Mouse (Mus musculus) bone marrow macrophage, adult 2 months (primary cell): ENCODE data around the gene Gpalpp1. TPM values are rescaled to one million over a fixed set of nuclear protein-coding genes. Genes with fewer than 3 reads are reported as not detected.

Experiments
- H3K27ac ChIP-seq: 2 replicates; pipeline ENCODE4 v1.5.1; 2012; ENCODE audit warnings: low read depth, low read length; ENCODE audit not compliant: insufficient read depth
- H3K4me1 ChIP-seq: 2 replicates; pipeline ENCODE4 v1.6.1; 2012; ENCODE audit warnings: low read length; ENCODE audit not compliant: control insufficient read depth, insufficient read depth
- H3K4me3 ChIP-seq: 2 replicates; pipeline ENCODE4 v1.5.1; 2012; ENCODE audit warnings: mild to moderate bottlenecking, low read length, moderate library complexity; ENCODE audit not compliant: insufficient read depth
- CTCF ChIP-seq: IDR thresholded peaks from 2 replicates; pipeline ENCODE4 v1.5.1; 2012; ENCODE audit warnings: low read depth, mild to moderate bottlenecking, low read length, moderate library complexity
- POLR2A ChIP-seq: IDR thresholded peaks from 2 replicates; pipeline ENCODE4 v1.6.1; 2012; ENCODE audit warnings: mild to moderate bottlenecking, low read depth, low read length, borderline replicate concordance
- polyA plus RNA-seq: library from polyadenylated mRNA; stranded (reverse); fragments of >200 nt; gene quantifications from 2 replicates; pipeline ENCODE4 v1.2.4, GENCODE M21; 2012; ENCODE audit not compliant: missing spikeins, insufficient read depth, insufficient read length

Gene Gpalpp1
- polyA plus RNA-seq, 1 experiment: 22.2 TPM

DNA sequence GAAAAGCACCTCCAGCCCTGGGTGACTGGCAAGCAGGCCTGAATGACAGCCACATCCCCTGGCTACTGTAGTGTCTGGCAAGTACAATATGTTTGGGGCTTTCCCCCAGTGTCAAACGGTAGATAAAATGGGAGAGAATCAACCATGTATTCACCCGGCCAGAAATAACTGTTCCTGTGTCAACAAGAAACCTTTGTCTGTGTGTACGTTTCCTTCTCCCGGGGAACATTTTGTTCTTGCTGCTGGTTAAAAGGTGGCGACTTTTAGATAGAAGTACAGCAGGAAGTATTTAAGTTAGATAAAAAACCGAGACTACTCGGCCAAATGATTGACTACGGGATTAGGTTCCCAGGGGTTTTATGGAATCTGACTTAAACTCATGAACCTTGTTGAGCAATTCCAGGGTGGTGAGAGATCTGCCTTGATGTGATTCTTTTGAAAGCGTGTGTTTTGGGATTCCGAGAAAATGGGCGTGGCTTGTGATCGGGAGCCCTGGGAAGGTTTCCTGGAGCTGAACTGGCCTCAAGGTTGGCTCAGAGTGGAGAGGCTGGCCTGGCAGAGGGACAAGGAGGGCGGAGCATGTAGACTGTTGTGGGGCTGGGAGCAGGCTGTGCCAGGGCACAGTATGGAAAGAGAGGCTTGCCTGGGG is 39.1 kb upstream of the Gpalpp1 start:
- TF ChIP-seq CTCF: no peak
- TF ChIP-seq POLR2A: no peak
- Histone ChIP-seq H3K4me3 (no peak overlapping the region), H3K4me1 (0 out of 2 replicates have a peak, but pooled peaks cover 5% of the 10 kb centered on the region), H3K27ac (no peak overlapping the region)

GRCm38 (mm10) chr14:76148294-76148693 is 37.7 kb upstream of the Gpalpp1 start:
- no peak overlapping the region for H3K4me3 ChIP-seq
- TF ChIP-seq POLR2A (no peak), CTCF (no peak)
- 0 out of 2 replicates have a peak, but pooled peaks cover 4% of the 10 kb centered on the region for H3K4me1 ChIP-seq
- H3K27ac ChIP-seq: no peak overlapping the region

DNA sequence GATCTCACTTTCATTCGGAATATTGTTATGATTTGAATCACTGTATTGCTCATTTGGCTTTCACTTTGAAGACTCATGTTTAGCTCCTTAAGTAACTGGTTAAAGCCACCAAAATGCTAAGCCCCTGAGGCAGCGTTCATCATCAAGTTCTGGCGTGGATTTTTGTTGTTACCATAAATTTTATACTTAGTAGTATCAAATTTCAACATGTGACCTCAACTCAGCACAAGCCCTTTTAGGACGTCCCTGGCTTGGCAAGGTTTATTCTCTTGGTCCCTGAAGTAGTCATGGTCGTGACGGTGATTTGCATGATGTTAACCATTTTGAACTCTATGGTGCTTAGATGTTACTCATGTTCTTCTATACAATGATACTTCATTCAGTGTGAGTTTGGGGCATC is 36.5 kb upstream of the Gpalpp1 start:
- no peak overlapping the region for H3K27ac ChIP-seq
- TF ChIP-seq POLR2A: no peak
- TF ChIP-seq CTCF: no peak
- no peak overlapping the region for H3K4me3 ChIP-seq
- no peaks in the 10 kb centered on the region for H3K4me1 ChIP-seq

GRCm38 (mm10) chr14:76145868-76146267 is 35.3 kb upstream of the Gpalpp1 start:
- TF ChIP-seq POLR2A (no peak), CTCF (no peak)
- no peak overlapping the region for H3K27ac ChIP-seq
- no peaks in the 10 kb centered on the region for H3K4me1 ChIP-seq
- H3K4me3 ChIP-seq: no peak overlapping the region

DNA sequence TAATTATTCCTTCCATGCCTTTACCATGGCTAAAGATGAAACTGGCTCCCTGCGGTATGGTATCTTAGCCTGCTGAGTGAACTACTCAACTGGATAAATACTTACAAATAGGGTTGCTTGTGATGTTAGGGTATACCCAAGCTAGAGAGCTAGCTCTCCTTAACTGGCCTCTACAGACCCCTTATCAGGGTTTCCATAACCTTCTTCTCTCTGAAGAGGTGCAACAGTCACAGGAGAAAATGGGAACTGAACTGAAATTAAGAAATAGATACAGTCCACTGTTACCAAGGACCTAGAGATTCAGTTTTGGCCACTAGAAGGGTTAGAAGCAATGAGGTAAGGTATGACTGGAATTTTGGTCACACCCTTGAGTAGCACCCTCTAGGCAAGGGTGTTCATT is 34.7 kb upstream of the Gpalpp1 start:
- no peak for TF ChIP-seq CTCF
- TF ChIP-seq POLR2A: no peak
- no peaks in the 10 kb centered on the region for H3K4me1 ChIP-seq
- H3K27ac ChIP-seq: no peak overlapping the region
- H3K4me3 ChIP-seq: no peak overlapping the region

GRCm38 (mm10) chr14:76134975-76135374 is 24.4 kb upstream of the Gpalpp1 start:
- no peak for TF ChIP-seq CTCF
- no peak for TF ChIP-seq POLR2A
- Histone ChIP-seq H3K4me3 (no peak overlapping the region), H3K4me1 (no peaks in the 10 kb centered on the region), H3K27ac (no peak overlapping the region)

DNA sequence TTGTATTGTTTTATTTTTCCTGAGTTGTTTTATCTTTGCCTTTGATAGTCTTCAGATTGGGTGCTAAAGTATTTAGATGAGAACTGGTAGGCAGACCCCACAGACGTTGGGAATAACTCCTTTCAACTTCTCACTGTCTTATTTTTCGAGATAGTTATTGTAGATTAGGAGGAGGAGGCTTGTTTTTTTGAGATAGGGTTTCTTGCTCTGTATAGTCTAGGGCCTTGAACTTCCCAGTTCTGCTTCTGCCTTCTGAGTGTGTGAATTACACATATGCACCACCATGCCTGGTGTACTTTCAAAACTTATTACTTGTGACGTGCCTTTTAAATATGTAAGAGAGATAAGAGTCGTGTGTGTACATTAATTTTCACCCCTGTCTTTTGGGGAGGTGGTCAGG is 17.6 kb upstream of the Gpalpp1 start:
- TF ChIP-seq POLR2A (no peak), CTCF (no peak)
- Histone ChIP-seq H3K4me3 (no peak overlapping the region), H3K4me1 (no peaks in the 10 kb centered on the region), H3K27ac (no peak overlapping the region)

- no peak for TF ChIP-seq CTCF
- no peak for TF ChIP-seq POLR2A
- Histone ChIP-seq H3K4me3 (no peak overlapping the region), H3K27ac (no peak overlapping the region), H3K4me1 (no peaks in the 10 kb centered on the region)
These were observed 16.8 kb upstream of the Gpalpp1 start for GRCm38 (mm10) chr14:76127311-76127710.

GRCm38 (mm10) chr14:76122663-76123058 is 12.1 kb upstream of the Gpalpp1 start:
- H3K27ac ChIP-seq: no peak overlapping the region
- no peaks in the 10 kb centered on the region for H3K4me1 ChIP-seq
- no peak for TF ChIP-seq CTCF
- no peak for TF ChIP-seq POLR2A
- no peak overlapping the region for H3K4me3 ChIP-seq

DNA sequence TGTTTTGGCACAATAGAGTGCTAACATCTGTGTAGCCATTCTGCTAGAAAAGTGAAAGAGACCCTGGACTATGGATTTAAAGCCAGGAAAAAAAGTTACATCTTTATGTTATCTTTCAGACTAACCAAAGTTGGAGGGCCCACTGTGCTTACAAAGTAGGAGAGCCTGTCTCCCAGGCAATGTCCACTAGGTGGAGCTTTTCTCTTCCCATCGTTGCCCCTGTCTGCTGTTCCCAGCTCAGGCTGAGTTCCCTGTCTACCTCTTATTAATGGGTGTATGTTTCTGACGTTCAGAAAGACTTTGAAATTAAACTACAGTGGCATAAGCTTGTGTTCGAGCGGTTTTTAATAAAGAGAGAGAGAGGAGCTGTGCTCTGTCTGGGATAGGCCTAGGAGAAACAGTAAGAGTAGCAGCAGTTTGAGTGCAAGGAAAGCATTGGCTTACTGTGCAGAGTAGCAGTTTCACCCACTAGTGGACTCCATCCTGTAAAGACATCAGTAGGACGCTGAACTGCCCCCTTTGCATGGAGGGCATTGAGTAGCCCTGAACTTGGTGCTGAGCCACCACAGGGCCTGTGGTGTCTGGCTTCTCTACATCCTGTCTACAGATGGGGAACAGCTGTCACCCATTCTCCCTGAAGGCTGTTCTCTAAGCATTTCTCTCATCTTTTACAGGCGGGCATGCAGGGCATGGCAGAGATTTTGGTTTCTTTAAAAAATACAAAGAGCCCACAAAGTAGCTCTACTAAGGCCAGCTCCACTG is 11.5 kb upstream of the Gpalpp1 start:
- H3K27ac ChIP-seq: no peak overlapping the region
- H3K4me1 ChIP-seq: no peaks in the 10 kb centered on the region
- TF ChIP-seq POLR2A (no peak), CTCF (peak; percentile 54)
- H3K4me3 ChIP-seq: no peak overlapping the region

DNA sequence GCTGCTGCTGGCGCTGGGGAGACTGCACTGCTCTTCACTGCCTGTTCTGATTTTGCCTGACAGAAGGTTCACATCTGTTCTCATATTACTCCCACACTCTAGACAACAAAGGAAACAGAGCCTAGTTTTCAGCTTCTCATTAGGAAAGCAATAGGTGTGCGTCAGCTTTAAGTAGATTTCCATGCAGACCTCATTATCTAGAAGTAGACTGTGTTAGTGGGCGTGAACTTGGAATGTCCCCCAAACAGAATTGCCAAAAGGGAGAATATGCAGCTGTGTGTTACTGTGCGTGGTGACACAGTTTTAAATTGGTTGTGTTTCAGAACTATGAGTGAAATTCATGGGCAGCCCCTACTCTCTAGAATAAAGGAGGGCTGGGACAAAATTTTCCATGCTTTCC is 9.9 kb upstream of the Gpalpp1 start:
- Histone ChIP-seq H3K27ac (no peak overlapping the region), H3K4me1 (peaks cover 9% of the 10 kb centered on the region), H3K4me3 (no peak overlapping the region)
- TF ChIP-seq CTCF: no peak
- no peak for TF ChIP-seq POLR2A
